Mouse (Mus musculus) midbrain, postnatal 0 days (tissue): ENCODE results near the gene Acadm. TPM values are rescaled to one million over a fixed set of nuclear protein-coding genes. Genes with fewer than 3 reads are reported as not detected.

Source experiments
- ATAC-seq: fragments of 200-750 bp; cut with Nextera tagmentation; 2 replicates; pipeline ENCODE4 v1.8.0; 2017; ENCODE audit warnings: moderate number of reproducible peaks, mild to moderate bottlenecking, moderate TSS enrichment, moderate library complexity; ENCODE audit not compliant: low FRiP score
- DNase-seq: peaks from one replicate; pipeline ENCODE4 v3.0.0-alpha.2; 2015; ENCODE audit warnings: low spot score
- H3K27ac ChIP-seq: fragments of 300-500 bp; sonication (generic); 2 replicates; pipeline ENCODE4 v1.5.1; 2014; ENCODE audit warnings: low read depth, mild to moderate bottlenecking, low read length, mixed read lengths
- H3K27me3 ChIP-seq: fragments of 300-500 bp; sonication (generic); 2 replicates; pipeline ENCODE4 v1.6.1; 2014; ENCODE audit warnings: low read length, control low read depth, mixed read lengths; ENCODE audit not compliant: insufficient read depth
- H3K36me3 ChIP-seq: fragments of 300-500 bp; sonication (generic); 2 replicates; pipeline ENCODE4 v1.6.1; 2014; ENCODE audit warnings: low read length, control low read depth, mixed read lengths; ENCODE audit not compliant: insufficient read depth
- H3K4me1 ChIP-seq: fragments of 300-500 bp; sonication (generic); 2 replicates; pipeline ENCODE4 v1.6.1; 2014; ENCODE audit warnings: mild to moderate bottlenecking, control low read depth, antibody characterized with exemption, low read length, mixed read lengths; ENCODE audit not compliant: insufficient read depth
- H3K4me2 ChIP-seq: fragments of 300-500 bp; sonication (generic); 2 replicates; pipeline ENCODE4 v1.6.1; 2014; ENCODE audit warnings: low read depth, mild to moderate bottlenecking, low read length, mixed read lengths; ENCODE audit not compliant: poor library complexity, severe bottlenecking
- H3K4me3 ChIP-seq: fragments of 300-500 bp; sonication (generic); 2 replicates; pipeline ENCODE4 v1.5.1; 2014; ENCODE audit warnings: low read depth, mild to moderate bottlenecking, low read length, moderate library complexity
- H3K9ac ChIP-seq: fragments of 300-500 bp; sonication (generic); replicated peaks from 2 replicates; pipeline ENCODE4 v1.6.1; 2014; ENCODE audit warnings: mild to moderate bottlenecking, low read length, moderate library complexity, mixed read lengths; ENCODE audit not compliant: poor library complexity, severe bottlenecking
- H3K9me3 ChIP-seq: fragments of 300-500 bp; sonication (generic); 2 replicates; pipeline ENCODE4 v1.6.1; 2016; ENCODE audit warnings: low read length, control low read depth
- CTCF ChIP-seq: IDR thresholded peaks from 2 replicates; pipeline ENCODE4 v1.5.1; 2016; ENCODE audit warnings: antibody characterized with exemption, mild to moderate bottlenecking
- WGBS: fragments of 180-500 bp; shearing (Covaris S2); extraction: QIAGEN DNeasy Blood & Tissue Kit; methylation state at CpG from one replicate; pipeline ENCODE4 v1.1.7; 2014; 5-methylcytosine and 5-hydroxymethylcytosine counted together
- polyA plus RNA-seq: library from polyadenylated mRNA; unstranded; fragments of >200 nt; fragmentation: Nextera tagmentation; extraction: Ambion mirVana; gene quantifications from 2 replicates; pipeline ENCODE4 v1.2.1, GENCODE M21; 2015
- total RNA-seq: library from RNA; depleted of rRNA; stranded (reverse); fragments of >200 nt; gene quantifications from 2 replicates; pipeline ENCODE4 v1.2.3, GENCODE M21; 2014; rRNA removed

Acadm gene
- 44.1 and 68.3 TPM in 2 replicates for total RNA-seq
- polyA plus RNA-seq = 58.2 and 60.6 TPM in 2 replicates

DNA sequence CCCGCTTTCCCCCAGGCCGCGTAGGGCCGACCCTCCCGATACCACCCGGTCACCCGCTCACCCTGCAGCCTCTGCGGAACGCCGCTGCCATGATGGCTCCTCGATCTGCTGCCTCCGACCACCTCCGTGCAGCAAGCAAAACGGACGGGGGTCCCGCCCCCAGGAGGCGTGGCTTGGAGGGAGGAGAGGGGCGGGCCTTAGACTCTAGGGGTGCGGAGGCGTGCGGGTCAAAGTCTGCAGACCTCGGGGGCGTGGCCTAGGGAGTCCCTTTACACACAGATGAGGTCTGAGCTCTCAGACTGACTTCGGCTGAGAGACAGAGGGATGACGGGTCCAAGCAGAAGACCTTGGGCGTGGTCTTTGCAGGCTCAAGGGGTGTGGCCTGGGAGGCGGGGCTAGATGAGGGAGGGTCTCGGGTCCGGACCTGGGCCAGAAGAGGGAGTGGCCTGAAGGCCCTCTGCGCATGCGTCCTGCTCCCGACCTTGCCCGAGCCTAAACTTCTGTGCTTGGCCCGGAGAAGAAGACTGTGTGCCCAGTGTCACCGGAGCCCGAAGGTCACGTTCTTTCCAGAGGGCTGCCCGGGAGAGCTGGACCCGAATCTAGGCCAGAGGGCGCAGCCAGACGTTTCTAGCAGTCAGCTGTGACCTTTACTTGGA lies at the start of gene Acadm:
Acadm (minus strand) TSS at position 298 of the 656 bp plus-strand sequence.
- Histone ChIP-seq H3K9ac (peak within 1 kb of the TSS; percentile 63), H3K9me3 (no peaks in the 10 kb centered on the region), H3K36me3 (no peaks in the 10 kb centered on the region), H3K4me2 (peak within 1 kb of the TSS; percentile 72), H3K27ac (peak within 1 kb of the TSS; percentile 77), H3K4me3 (peak within 1 kb of the TSS; percentile 71), H3K27me3 (no peaks in the 10 kb centered on the region), H3K4me1 (no peaks in the 10 kb centered on the region)
- under 1% methylated on average over 40 of the region's 41 CpGs for WGBS
- no peak for TF ChIP-seq CTCF
- DNase-seq = peak; percentile 96
- ATAC-seq = peak; percentile 96

DNA sequence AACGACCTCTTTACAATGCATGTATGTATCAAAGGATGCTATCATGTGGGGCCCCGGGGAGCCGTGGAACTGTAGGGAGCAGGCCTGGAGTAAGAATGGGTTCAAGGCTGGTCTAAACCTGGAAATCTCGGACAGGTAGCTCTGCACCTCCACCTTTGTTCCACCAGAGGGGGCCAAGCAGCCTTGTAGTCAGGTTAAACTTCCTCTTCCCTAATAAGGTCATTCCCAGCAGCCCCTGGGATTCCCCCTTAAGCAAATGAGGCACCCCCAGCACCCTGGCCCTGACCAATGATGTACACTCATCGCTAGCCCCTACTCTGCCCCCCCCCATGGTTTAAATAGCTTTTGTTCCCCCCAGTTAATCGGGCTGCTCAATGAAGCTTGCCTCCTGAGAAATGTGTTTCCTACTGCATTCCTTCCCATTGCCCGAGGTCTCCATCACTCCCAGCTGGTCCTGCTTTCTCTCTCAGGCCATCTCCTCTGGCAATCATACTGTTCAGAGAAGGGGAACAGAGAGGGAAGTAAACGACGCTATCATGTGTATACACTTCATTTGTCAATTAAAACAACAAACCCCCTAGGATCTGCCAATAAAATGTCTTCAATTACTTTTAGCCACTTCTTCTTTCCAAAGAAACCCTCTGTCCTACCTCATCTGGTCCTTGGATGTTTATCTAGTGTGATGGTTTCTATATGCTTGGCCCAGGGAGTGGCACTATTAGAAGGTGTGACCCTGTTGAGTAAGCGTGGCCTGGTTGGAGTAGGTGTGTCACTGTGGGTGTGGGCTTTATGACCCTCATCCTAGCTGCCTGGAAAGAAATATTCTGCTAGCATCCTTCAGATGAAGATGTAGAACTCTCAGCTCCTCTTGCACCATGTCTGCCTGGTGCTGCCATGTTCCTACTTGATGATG lies 40.3 kb upstream of the Acadm start:
- TF ChIP-seq CTCF = peak; percentile 82
- Histone ChIP-seq H3K27ac (no peak overlapping the region), H3K4me3 (no peak overlapping the region), H3K4me2 (no peak overlapping the region), H3K27me3 (no peaks in the 10 kb centered on the region), H3K4me1 (no peaks in the 10 kb centered on the region), H3K36me3 (no peaks in the 10 kb centered on the region), H3K9ac (no peak overlapping the region), H3K9me3 (no peaks in the 10 kb centered on the region)
- ATAC-seq (0 out of 2 replicates have a peak, but pooled peaks have one; percentile 44), DNase-seq (peak; percentile 58)
- 54% methylated on average over 10 of the region's 10 CpGs for WGBS

DNA sequence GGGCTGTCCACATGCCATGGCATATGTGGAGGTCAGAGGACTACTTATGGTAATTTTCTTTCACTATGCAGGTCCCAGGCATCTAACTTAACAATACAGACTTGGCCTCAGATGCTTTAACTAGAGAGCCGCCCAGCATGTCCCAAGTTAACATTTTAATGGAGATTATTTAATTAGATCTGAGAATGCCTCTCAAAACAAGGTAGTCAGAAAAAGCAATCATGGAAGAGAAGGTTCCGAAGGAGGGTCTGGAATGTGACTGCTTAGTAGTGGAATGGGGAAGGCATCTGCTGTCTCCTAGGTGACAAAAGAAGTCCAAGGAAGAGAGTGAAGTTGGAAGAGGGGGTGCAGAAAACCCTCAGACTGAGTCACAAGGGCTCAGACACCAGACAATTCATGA lies 36.2 kb upstream of the Acadm start:
- Histone ChIP-seq H3K9me3 (no peaks in the 10 kb centered on the region), H3K9ac (no peak overlapping the region), H3K27ac (no peak overlapping the region), H3K4me2 (no peak overlapping the region), H3K27me3 (no peaks in the 10 kb centered on the region), H3K4me3 (no peak overlapping the region), H3K36me3 (no peaks in the 10 kb centered on the region), H3K4me1 (no peaks in the 10 kb centered on the region; the same call in 1 of the 2 replicates)
- DNase-seq (no peak), ATAC-seq (no peak)
- WGBS = 36% methylated on average over 2 of the region's 2 CpGs
- no peak for TF ChIP-seq CTCF

DNA sequence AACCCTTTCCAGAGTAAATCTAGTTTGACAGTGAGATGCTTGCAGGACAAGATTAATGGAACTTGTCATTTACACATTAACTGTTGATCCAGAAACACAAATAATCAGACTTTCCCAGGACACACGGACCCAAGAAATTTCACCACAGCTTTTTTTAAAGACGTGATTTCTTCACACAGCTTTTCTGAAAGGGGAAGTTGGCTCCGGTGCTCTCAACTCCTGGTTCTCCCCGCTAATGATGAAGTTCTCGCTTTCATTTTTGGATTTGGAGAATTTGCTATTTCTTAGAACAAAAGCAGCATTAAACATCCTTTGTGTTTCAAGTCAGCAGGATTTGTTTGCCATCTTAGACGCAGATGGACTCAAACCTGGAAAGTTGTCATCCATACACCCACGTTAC lies 31.4 kb upstream of the Acadm start:
- H3K4me1 ChIP-seq = peaks cover 5% of the 10 kb centered on the region; the same call in 1 of the 2 replicates
- TF ChIP-seq CTCF = no peak
- no peak for ATAC-seq
- H3K36me3 ChIP-seq = no peaks in the 10 kb centered on the region
- no peak overlapping the region for H3K9ac ChIP-seq
- no peak for DNase-seq
- H3K9me3 ChIP-seq = no peaks in the 10 kb centered on the region
- H3K27ac ChIP-seq = no peak overlapping the region
- no peaks in the 10 kb centered on the region for H3K27me3 ChIP-seq
- no peak overlapping the region for H3K4me3 ChIP-seq
- WGBS = 70% methylated on average over 7 of the region's 7 CpGs
- H3K4me2 ChIP-seq = no peak overlapping the region

DNA sequence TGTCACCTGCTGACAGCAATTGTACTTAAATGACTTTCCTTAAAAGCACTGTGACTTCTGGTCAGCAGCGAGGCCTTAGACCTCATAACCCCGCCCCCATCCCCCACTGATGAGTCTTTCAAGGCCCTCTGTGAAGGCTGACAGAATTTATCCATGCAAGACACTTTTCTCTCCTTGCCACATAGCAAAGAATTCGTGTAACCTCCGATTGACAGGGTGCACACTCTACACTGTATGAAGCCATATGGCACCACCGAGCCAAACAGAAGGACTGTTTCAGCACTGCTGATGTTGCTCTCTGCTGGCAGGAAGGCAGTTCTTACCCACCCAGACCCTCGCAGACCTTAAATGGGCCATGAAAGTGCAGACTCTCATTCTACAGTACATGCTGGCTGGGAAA lies 30.6 kb upstream of the Acadm start:
- no peak for TF ChIP-seq CTCF

More for the DNA sequence above, 30.6 kb upstream of the Acadm start:
- Histone ChIP-seq H3K36me3 (no peaks in the 10 kb centered on the region), H3K4me3 (peak overlapping the region; percentile 65; the same call in 1 of the 2 replicates), H3K27ac (no peak overlapping the region), H3K27me3 (no peaks in the 10 kb centered on the region), H3K4me1 (peaks cover 5% of the 10 kb centered on the region; the same call in 1 of the 2 replicates), H3K4me2 (peak overlapping the region; percentile 96), H3K9ac (0 out of 2 replicates have a peak overlapping the region, but pooled peaks have one; percentile 19), H3K9me3 (no peaks in the 10 kb centered on the region)
- no peak for ATAC-seq
- 7% methylated on average over 6 of the region's 6 CpGs for WGBS
- DNase-seq = peak; percentile 49
